Mouse (Mus musculus) heart, adult 10 weeks (tissue): ENCODE data around the gene Hist3h2a. TPM values are rescaled to one million over a fixed set of nuclear protein-coding genes. Genes with fewer than 3 reads are reported as not detected.

Experiments used
- polyA plus RNA-seq: library from polyadenylated mRNA; stranded (reverse); fragments of 350-450 nt; fragmentation: Illumina TruSeq; extraction: RNeasy Lipid Tissue Mini Kit (QIAGEN cat#74804); gene quantifications from one replicate; pipeline ENCODE4 v1.2.3, GENCODE M21; 2014; ENCODE audit warnings: low read depth, low replicate concordance

Hist3h2a gene
- 13.8 TPM for polyA plus RNA-seq

DNA sequence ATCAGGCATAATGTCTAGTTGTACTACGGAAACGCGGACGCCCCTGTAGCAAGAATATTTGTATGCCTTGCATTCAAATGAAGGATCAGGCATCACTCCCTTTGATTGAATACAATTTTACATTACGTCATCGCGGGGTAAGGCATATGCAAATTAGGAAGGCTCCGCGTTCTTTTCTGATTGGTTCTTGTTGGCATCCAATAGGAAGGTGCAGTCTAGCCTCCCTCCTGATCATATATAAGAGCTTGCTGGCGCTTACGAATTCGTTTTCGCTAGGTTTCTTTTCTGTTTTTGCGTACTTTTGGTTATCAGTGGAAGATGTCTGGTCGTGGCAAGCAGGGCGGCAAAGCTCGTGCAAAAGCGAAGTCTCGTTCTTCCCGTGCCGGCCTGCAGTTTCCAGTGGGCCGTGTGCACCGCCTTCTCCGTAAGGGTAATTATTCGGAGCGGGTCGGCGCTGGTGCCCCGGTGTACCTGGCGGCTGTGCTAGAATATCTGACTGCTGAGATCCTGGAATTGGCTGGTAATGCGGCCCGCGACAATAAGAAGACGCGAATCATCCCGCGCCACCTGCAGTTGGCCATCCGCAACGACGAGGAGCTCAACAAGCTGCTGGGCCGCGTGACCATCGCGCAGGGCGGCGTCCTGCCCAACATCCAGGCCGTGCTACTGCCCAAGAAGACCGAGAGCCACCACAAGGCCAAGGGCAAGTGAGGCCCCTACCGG is at the start of gene Hist3h2a, which contains the start of gene Trim17:
Gene Hist3h2a (plus strand): TSS at position 266 of the 723 bp plus-strand sequence.
Gene Trim17 (plus strand): TSS at position 266 of the 723 bp plus-strand sequence.

DNA sequence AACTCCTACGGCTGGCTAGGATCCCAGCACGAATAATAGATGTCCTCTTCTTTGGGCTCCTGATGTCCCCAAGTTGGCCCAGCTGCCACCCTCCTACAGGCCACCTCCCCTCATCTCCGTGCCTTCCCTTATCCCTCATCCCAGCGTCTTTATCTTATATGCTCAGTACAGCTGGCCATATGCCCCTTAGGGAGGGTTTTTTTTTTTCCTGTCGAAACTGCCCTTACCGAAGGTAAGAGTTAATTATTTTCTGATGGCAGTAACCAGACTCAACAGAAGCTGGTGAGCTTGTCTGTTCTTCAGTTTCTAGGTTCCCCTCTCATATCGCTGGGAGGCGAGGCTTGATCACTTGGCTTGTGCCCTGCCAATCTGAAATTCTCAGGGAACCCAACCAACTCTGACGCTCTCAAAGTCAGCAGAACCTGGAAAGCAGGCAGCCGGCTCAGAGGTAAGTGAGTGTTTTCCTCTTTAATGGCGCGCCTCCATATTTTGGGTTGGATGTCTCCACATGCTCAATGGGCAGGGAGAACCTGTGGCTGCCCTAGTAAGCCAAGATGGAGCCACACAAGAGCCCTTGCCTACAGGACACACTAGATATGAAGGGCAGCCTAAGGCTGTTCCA is 36.6 kb upstream of the Hist3h2a start, which contains the start of gene Btnl10:
Gene Btnl10 (plus strand): TSS at position 164 of the 622 bp plus-strand sequence.

DNA sequence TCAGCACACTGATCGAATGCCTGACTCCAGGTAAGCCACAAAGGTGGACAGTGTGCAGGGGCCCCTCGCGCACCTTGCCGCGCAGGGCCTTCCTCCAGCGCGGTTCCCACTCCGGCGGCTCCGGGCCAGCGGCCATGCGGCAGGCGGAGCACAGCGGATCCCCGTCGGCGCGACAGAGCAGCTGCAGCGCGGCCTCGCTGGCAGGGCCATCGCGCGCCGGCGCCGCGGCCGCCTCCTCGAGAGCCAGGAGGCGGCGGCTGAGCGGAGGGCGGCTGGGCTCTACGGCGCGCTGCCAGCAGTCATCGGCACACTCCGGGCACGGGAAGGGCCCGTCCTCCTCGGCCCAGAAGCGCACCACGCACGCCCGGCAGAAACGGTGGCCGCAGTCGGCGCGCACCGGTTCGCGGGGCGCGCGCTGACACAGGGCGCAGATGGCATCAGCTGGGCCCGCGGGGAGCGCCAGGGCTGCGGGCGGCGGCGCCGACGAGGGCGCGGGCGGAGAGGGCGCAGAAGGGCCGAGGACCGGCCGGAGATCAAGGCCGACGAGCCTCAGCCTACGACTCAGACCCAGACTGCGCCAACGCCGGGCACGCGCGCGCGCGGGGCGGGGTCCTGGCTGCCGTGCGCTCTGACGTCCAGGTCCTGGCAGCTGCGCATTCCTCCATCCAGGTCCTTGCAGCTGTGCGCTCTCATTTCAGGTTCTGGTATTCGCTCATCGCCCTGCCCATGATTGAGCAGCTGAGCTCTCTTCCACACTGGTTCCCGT is 16.0 kb upstream of the Hist3h2a start, which contains the start of gene Rnf187:
Gene Rnf187 (minus strand): TSS at position 595 of the 766 bp plus-strand sequence.

GRCm38 (mm10) chr11:58948542-58949479 is 5.7 kb upstream of the Hist3h2a start, which contains the start of gene Hist3h2ba:
TSS of gene Hist3h2ba (plus strand) at chr11:58948920.

DNA sequence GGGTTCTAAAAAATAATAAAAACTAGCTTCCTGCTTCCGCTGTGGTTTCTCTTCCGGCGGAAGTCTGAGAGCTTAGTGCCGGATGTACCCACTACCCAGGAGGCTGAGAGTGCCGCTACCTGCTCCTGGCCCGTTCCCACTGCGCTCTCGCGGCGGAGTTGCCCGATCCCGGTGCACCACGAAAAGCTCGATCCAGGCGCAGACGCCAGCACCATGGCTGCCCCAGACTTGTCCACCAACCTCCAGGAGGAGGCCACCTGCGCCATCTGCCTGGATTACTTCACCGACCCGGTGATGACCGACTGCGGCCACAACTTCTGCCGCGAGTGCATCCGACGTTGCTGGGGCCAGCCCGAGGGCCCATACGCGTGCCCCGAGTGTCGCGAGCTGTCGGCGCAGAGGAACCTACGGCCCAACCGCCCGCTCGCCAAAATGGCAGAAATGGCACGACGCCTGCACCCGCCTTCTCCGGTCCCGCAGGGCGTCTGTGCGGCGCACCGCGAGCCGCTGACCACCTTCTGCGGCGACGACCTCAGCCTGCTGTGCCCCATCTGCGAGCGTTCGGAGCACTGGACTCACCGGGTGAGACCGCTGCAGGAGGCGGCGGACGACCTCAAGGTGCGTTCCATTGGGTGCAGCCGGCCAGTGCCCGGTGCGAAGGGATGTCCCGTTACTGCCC is 23.7 kb downstream of the Hist3h2a start, which contains the start of gene Trim11:
Gene Trim11 (plus strand): TSS at position 67 of the 679 bp plus-strand sequence.

Other genes with a start within 250 kb of the Hist3h2a start
- gene Olfr318, start 230.7 kb upstream of the Hist3h2a start, polyA plus RNA-seq, result not detected
- gene Olfr317, start 215.5 kb upstream of the Hist3h2a start, polyA plus RNA-seq, result not detected
- gene Olfr316, start 202.0 kb upstream of the Hist3h2a start, polyA plus RNA-seq, result not detected
- not detected for gene Olfr315, start 181.5 kb upstream of the Hist3h2a start, polyA plus RNA-seq
- gene Olfr314, start 171.7 kb upstream of the Hist3h2a start, polyA plus RNA-seq, result not detected
- not detected for gene Fam183b, start 152.7 kb upstream of the Hist3h2a start, polyA plus RNA-seq
- not detected for gene Olfr313, start 139.7 kb upstream of the Hist3h2a start, polyA plus RNA-seq
- not detected for gene Olfr312, start 125.4 kb upstream of the Hist3h2a start, polyA plus RNA-seq
- not detected for gene Olfr311, start 115.4 kb upstream of the Hist3h2a start, polyA plus RNA-seq
- gene Gm12258, start 107.5 kb upstream of the Hist3h2a start, polyA plus RNA-seq, result 2.0 TPM
- gene 2810021J22Rik, start 87.5 kb upstream of the Hist3h2a start, polyA plus RNA-seq, result 1.9 TPM
- gene Zfp39, start 50.5 kb upstream of the Hist3h2a start, polyA plus RNA-seq, result 2.0 TPM
- not detected for gene Btnl10, start 36.8 kb upstream of the Hist3h2a start, polyA plus RNA-seq
- gene Rnf187, start 15.8 kb upstream of the Hist3h2a start, polyA plus RNA-seq, result 123 TPM
- gene Hist3h2ba, start 5.8 kb upstream of the Hist3h2a start, polyA plus RNA-seq, result 0.94 TPM
- 0.24 TPM for gene Trim17, start within 50 bp of the Hist3h2a start, polyA plus RNA-seq
- gene Trim11, start 23.4 kb downstream of the Hist3h2a start, polyA plus RNA-seq, result 21.1 TPM
- 444 TPM for gene Obscn, start 181.7 kb downstream of the Hist3h2a start, polyA plus RNA-seq
- 14.1 TPM for gene Iba57, start 209.1 kb downstream of the Hist3h2a start, polyA plus RNA-seq
- 0.55 TPM for gene Gjc2, start 228.5 kb downstream of the Hist3h2a start, polyA plus RNA-seq
- 107 TPM for gene Guk1, start 237.5 kb downstream of the Hist3h2a start, polyA plus RNA-seq
- gene Mrpl55, start 247.8 kb downstream of the Hist3h2a start, polyA plus RNA-seq, result 135 TPM